Mouse (Mus musculus): ENCODE results near the gene Gm7978.
"Not testable (repeated sequence)": the region's sequence is repeated elsewhere in the genome, so short reads cannot be mapped to it uniquely, and the experiment has no call there.

The Gm7978 gene

GRCm38 (mm10) chr5:95736073-95736472 lies at the start of gene Gm7978:
Gm7978 (minus strand) TSS chr5:95736173.
- DNase-seq (ENCODE audit: low spot score in 2 of 2), result not testable (repeated sequence)

- DNase-seq (ENCODE audit: low spot score in 2 of 2), result not testable (repeated sequence)
Measured at GRCm38 (mm10) chr5:95775690-95776089, 39.7 kb upstream of the Gm7978 start, which contains the start of gene E330014E10Rik. E330014E10Rik (plus strand) TSS chr5:95775990.

GRCm38 (mm10) chr5:95741714-95742113 lies 5.7 kb upstream of the Gm7978 start, which contains the start of gene Gm7982:
Gm7982 (plus strand) TSS chr5:95742014.
- not testable (repeated sequence) for DNase-seq (ENCODE audit: low spot score in 2 of 2)
